Mouse (Mus musculus): ENCODE data around the gene Whamm.

The Whamm gene

DNA sequence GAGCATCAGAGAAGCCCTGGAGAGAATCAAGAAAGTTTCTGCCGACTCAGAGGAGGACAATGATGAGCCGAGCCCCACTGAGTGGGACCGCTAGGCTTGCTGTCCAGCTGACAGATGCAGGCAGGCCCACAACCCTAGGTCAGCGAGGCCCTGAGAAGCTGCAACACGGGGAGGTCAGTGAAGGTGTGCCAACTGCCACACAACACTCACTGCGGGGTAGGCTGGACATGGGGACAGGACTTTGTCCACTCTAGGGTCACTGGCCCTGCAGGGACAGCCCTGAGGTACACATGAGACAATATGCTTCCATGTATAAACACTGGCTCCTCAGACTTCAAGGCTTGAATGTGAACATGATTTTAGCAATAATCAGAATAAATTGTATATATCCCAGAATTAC is 25.0 kb downstream of the Whamm start:
- peak in 1 of 2 experiments; percentile 16 for DNase-seq (ENCODE audit: low spot score in 2 of 2)

GRCm38 (mm10) chr7:81597660-81598059 is 26.6 kb downstream of the Whamm start:
- peak in 1 of 2 experiments; percentile 14 for DNase-seq (ENCODE audit: low spot score in 2 of 2)

DNA sequence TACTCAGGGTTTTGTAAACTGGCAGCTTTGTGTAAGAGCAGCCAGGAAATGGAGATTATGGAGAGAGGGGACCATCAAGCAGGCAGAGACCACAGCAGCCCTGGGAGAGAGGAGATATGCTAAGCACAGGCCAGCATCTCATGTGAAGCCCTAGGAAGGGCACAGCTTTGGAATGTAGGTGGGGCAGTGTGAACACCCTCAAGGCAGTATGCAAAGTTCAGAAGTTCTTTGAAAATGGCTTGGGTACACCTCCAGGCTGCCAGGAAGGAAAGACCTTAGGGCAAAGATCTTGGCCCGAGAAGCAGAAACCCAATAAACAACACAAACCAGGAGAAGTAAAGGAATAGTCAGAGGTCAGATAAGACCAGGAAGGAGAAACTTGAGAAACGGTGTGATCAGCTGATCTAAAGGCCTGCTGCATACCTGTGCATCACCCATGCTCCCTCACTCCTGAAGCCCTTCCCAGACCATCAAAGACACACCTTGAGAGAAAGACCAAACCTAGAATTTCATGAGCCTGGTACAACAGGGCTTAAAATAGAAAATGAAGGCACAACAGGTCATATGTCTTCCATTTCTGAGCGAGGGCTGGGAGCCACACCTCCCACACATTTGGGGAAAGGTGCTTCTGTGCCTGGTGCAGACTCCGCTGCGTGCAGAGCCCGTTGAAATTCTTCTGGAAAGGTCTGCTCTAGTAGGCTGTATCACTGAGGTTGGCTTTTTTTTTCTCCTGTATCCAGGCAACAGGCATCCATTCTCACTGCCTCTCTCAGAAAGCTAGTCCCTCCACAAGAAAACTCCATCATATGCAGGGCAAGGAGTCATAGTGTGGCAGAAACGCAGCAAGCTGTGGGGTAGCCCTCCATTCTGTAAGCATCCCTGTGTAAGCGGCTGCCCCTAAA is 28.6 kb downstream of the Whamm start:
- DNase-seq (ENCODE audit: low spot score in 2 of 2), result peak; percentile 46 to 57

- peak in 1 of 2 experiments; percentile 1 for DNase-seq (ENCODE audit: low spot score in 2 of 2)
These were observed 33.9 kb downstream of the Whamm start for GRCm38 (mm10) chr7:81604991-81605390.

DNA sequence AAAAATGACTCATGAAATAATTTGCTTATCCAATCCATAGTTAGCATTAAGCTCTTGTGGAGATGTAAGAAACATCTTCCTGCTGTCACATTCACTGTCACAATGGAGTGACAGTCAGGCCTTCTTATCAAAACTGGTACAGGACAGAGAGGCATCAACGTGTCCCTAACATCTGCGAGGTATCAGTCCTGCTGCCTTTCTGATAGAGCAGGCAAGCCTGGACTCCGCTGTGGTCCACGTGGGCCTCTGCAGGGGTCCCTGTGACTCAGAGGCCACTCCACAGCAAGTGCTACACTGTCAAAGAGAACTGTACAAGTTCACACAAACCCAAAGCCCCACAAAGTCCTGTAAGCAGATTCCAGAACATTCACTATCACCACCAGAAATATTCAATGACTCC is 34.4 kb downstream of the Whamm start:
- peak in 1 of 2 experiments; percentile 6 for DNase-seq (ENCODE audit: low spot score in 2 of 2)

GRCm38 (mm10) chr7:81606452-81606851 is 35.4 kb downstream of the Whamm start:
- DNase-seq (ENCODE audit: low spot score in 2 of 2), result no peak

GRCm38 (mm10) chr7:81610125-81610524 is 39.1 kb downstream of the Whamm start:
- DNase-seq (ENCODE audit: low spot score in 2 of 2), result no peak

DNA sequence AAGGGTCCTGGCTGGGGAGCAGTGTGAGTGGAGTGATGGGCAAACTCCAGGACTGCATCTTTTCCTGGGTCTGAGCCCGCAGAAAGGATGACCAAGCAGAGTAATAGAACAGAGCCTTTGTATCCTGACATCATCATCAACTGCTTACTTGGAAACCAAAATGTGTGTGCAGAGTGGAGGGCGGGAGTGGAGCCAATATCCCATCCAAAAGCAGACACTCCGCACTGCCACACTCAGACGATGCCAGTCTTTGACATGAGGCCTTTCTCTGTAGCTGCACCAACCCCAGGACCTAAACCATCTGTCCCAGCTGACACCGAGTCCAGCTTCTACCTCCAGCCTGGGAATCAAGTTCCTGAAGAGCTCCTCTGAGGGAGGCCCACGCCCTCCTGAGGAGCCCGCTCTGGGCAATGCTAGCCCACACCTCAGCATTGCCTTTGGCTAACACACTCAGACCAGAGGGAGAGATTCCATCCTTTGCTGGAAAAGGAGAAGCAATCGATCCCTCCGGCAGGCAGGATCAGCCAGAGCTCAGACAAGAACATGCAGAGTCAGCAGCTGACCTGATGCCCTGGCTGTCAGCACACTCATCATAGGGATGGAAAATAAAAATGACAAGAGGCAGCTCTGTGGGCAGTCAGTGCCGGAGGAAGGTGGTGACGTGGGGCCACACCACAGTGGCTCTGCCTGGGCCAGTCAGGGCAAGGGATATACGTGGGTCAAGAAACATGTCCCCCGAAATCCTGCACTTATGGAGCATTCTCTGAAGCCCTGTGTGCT is 42.0 kb downstream of the Whamm start:
- no peak for DNase-seq (ENCODE audit: low spot score in 2 of 2)

- no peak for DNase-seq (ENCODE audit: low spot score in 2 of 2)
These were observed 44.0 kb downstream of the Whamm start for GRCm38 (mm10) chr7:81615031-81615430.

GRCm38 (mm10) chr7:81622793-81623192 is 51.7 kb downstream of the Whamm start:
- no peak for DNase-seq (ENCODE audit: low spot score in 2 of 2)

DNA sequence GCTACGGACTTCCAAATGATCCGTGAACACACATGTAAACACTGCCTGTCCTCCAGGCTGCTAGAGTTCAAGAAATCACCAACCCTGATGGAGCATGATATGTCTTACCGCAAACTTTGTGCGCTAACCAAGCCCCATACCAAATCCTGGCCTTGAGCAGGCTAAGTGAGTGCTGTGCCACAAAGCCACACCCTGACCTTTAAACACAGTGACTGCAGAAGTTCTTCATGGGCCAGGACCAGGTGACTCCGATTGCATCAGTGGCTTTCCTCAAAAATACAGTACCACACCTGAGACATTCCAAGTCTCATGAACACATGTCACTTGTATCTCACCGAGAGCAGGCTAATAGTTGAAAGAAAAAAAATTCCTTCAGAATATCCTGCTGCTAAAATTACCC is 52.7 kb downstream of the Whamm start:
- DNase-seq (ENCODE audit: low spot score in 2 of 2), result no peak

- no peak for DNase-seq (ENCODE audit: low spot score in 2 of 2)
These were observed 55.4 kb downstream of the Whamm start for GRCm38 (mm10) chr7:81626460-81626859.

DNA sequence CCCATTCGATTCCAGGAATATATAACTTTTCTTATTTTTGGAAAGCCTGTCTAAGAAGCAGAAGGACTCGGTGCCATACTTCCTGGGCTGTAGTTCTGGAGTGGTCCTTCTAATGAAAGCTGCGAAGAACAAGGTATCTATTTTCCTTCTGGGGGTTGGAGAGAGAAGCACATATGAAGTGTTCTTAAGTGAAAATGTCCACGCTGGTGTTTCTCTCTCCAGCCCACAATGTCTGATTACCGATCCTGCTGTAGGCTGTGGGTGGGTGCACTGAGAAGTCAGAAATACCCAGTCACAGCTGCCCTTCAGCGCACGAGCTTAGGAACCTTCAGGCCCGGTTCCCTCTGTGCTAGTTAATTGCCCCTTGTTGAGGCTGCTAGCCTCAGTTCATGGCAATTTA is 60.2 kb downstream of the Whamm start:
- DNase-seq (ENCODE audit: low spot score in 2 of 2), result no peak

DNA sequence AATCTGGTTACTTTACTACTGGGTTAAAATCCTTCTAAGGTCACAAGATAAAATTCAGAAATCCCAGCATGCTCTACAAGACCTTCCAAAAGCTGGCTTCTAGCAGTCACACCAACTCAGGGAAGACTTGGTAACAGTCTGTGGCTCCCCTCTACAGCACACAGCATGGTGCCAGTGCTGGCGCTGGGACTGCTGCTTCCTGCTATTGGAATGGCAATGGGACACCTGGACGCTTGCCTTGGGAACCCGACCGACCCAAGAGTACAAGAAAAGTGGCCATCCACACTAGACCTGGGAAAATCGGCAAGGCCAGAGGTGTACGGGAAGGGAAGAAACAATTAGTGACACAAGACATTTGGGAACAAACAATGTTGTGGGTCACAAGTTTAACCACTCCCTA is 61.5 kb downstream of the Whamm start:
- DNase-seq (ENCODE audit: low spot score in 2 of 2), result no peak

GRCm38 (mm10) chr7:81641101-81641500 is 70.0 kb downstream of the Whamm start:
- DNase-seq (ENCODE audit: low spot score in 2 of 2), result no peak

DNA sequence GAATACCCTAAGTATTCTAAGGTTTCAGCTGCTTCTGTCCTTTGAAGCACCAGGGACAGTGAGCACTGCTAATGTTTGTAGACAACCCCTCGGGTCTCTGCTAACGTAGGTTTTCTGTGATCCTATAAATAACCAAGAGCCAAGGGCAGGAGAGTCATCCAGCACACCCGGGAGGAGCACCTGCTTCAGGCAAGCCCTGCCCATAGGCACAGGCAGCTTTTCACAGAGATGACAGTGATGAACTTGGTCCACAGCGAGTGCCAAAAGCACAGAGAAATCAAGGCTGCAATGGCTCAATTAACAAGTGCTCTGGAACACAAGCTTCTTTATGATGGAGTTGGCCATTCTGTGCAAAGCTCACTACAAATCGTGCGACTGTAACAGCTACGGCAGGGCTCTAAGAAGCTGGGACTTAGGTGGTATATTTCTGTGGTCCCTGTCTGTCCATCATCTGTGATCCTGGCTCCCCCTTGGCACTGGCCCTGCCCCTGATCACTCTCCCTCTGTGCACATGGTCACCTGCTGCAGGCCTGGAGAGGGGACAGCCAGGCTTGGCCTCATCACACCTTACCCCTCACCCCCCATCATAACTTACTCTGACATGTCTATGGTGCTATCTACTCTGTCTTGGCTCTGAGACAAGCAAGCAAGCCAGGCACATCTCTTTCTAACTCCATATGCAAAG is 73.6 kb downstream of the Whamm start:
- no peak for DNase-seq (ENCODE audit: low spot score in 2 of 2)

Measured in right cerebral cortex, postnatal 10 days (tissue).